Mouse (Mus musculus): ENCODE measurements around the gene Pla2g16. TPM values are rescaled to one million over a fixed set of nuclear protein-coding genes. Genes with fewer than 3 reads are reported as not detected.

Pla2g16 gene
- polyA plus RNA-seq, 1 experiment from 2014 or later: 4.5 TPM

DNA sequence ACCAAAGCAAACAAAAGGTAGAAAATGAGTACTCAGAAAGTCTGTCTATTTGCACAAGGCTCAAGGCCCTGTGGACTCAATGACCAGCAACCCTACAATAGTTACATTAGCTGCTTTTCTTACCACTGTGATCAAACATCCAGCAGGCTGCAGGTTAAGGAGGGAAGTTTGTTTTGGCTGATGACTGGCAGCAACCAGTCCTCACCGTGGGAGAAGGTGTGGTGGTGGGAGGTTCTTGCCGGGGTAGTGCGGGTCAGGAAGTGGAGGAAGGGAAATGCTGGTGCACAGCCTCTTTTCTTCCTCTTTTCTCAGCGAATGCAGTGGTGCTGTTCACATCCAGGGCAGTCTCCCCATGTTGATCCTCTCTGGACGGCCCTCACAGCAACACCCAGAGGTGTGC is 23.8 kb downstream of the Pla2g16 start:
- no peak overlapping the region for H3K4me3 ChIP-seq (replicated peaks; ENCODE audit: low read length)
- no peaks in the 10 kb centered on the region for H3K27me3 ChIP-seq (replicated peaks; ENCODE audit: control insufficient read depth, insufficient read depth, low read length)
- ATAC-seq: no peak
- no peaks in the 10 kb centered on the region for H3K36me3 ChIP-seq (ENCODE audit: control insufficient read depth, insufficient read depth)
- 80% methylated on average over 5 of the region's 5 CpGs for WGBS
- H3K27ac ChIP-seq (ENCODE audit: low read length): no peak overlapping the region
- no peak overlapping the region for H3K9ac ChIP-seq (replicated peaks; ENCODE audit: low read depth, low read length)
- H3K4me2 ChIP-seq (ENCODE audit: low read length): no peak overlapping the region
- no peaks in the 10 kb centered on the region for H3K9me3 ChIP-seq (ENCODE audit: control insufficient read depth, low read length)
- H3K4me1 ChIP-seq (replicated peaks; ENCODE audit: control insufficient read depth, insufficient read depth, low read length): no peaks in the 10 kb centered on the region

DNA sequence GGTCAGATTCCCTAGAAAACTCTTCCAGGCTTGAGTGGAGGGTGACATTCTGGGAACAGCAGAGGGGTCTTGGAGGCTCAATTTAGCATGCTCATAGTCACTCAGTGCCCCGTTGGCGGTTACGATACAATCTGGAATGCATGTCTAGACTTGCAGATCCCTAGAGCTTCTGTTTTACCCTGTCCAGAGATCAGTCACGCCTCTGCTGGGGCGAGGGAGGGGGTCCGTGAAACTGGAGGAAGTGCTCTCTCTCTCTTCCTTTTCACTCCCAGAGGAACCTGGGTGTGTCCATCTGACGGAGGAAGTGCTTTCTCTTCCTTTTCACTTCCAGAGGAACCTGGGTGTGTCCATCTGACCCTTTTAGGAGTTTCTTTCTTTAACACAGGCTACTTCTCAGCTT is 25.8 kb downstream of the Pla2g16 start:
- WGBS: 78% methylated on average over 7 of the region's 7 CpGs

DNA sequence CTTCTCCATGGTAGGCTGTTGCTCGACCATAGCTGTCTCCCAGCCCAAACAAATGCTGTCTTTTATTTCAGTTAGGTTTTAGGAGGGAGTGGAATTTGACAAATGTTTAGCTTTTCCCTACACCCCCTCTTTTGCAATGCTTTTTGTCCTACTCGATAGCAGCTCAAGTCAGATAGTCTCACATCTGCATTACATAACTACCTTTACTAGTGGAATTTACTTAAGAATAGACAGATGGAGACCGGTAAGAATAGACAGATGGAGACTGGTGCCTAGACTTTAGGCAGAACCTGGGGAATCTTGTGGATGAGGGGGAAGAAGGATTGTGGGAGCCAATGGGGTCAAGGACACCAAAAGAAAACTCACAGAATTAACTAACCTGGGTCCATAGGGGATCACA is 26.3 kb downstream of the Pla2g16 start:
- Histone ChIP-seq H3K4me2 (ENCODE audit: low read length) (no peak overlapping the region), H3K27me3 (replicated peaks; ENCODE audit: control insufficient read depth, insufficient read depth, low read length) (no peaks in the 10 kb centered on the region), H3K4me3 (replicated peaks; ENCODE audit: low read length) (no peak overlapping the region), H3K27ac (ENCODE audit: low read length) (no peak overlapping the region), H3K36me3 (ENCODE audit: control insufficient read depth, insufficient read depth) (no peaks in the 10 kb centered on the region), H3K4me1 (replicated peaks; ENCODE audit: control insufficient read depth, insufficient read depth, low read length) (no peaks in the 10 kb centered on the region), H3K9me3 (ENCODE audit: control insufficient read depth, low read length) (no peaks in the 10 kb centered on the region), H3K9ac (replicated peaks; ENCODE audit: low read depth, low read length) (no peak overlapping the region)
- ATAC-seq: no peak
- 72% methylated on average over 3 of the region's 3 CpGs for WGBS

More for the DNA sequence above, 25.8 kb downstream of the Pla2g16 start:
- no peak overlapping the region for H3K27ac ChIP-seq (ENCODE audit: low read length)
- H3K4me1 ChIP-seq (replicated peaks; ENCODE audit: control insufficient read depth, insufficient read depth, low read length): no peaks in the 10 kb centered on the region
- no peak overlapping the region for H3K9ac ChIP-seq (replicated peaks; ENCODE audit: low read depth, low read length)
- H3K27me3 ChIP-seq (replicated peaks; ENCODE audit: control insufficient read depth, insufficient read depth, low read length): no peaks in the 10 kb centered on the region
- H3K4me3 ChIP-seq (replicated peaks; ENCODE audit: low read length): no peak overlapping the region
- no peaks in the 10 kb centered on the region for H3K36me3 ChIP-seq (ENCODE audit: control insufficient read depth, insufficient read depth)
- ATAC-seq: no peak
- no peak overlapping the region for H3K4me2 ChIP-seq (ENCODE audit: low read length)
- H3K9me3 ChIP-seq (ENCODE audit: control insufficient read depth, low read length): no peaks in the 10 kb centered on the region

DNA sequence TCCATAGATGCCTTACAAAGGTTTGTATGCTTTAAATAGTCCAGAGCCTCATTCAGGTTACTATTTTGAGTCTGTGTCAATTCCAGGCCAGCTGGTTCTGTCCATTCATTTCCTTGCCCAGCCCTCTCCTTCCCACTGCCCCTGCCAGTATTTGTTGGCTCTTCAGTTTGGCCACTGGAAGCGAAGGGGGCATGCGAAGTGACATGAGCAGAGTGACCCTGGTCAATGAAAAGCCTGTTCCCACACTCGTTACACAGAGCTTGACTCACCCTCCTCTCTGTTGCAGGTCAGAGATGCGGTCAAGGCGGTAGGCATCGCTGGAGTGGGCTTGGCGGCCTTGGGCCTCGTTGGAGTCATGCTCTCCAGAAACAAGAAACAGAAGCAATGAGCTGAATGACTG is 28.0 kb downstream of the Pla2g16 start:
- Histone ChIP-seq H3K4me3 (replicated peaks; ENCODE audit: low read length) (no peak overlapping the region), H3K9ac (replicated peaks; ENCODE audit: low read depth, low read length) (no peak overlapping the region), H3K36me3 (ENCODE audit: control insufficient read depth, insufficient read depth) (no peaks in the 10 kb centered on the region), H3K27me3 (replicated peaks; ENCODE audit: control insufficient read depth, insufficient read depth, low read length) (no peaks in the 10 kb centered on the region), H3K27ac (ENCODE audit: low read length) (no peak overlapping the region), H3K4me1 (replicated peaks; ENCODE audit: control insufficient read depth, insufficient read depth, low read length) (no peaks in the 10 kb centered on the region), H3K4me2 (ENCODE audit: low read length) (no peak overlapping the region), H3K9me3 (ENCODE audit: control insufficient read depth, low read length) (no peaks in the 10 kb centered on the region)
- WGBS: 81% methylated on average over 8 of the region's 8 CpGs
- ATAC-seq: no peak

DNA sequence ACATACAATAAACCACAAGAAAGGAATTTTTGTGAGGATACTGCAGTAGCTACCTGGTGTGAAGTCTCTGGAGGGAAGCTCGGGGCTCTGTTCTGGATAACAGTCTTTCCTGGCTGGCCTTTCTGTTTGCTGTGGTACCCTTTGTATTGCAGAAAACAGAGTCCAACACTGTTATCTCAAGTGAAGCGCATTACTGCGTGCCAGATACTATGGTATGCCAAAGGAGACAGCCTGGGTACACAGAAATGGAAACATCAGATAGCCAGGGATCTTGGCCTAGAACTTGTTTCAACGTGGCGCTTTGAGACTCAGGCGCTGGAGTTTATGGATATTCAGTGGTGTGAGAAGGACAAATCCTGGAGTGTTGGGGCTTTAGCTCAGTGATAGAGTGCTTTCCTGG is 28.5 kb downstream of the Pla2g16 start:
- Histone ChIP-seq H3K9ac (replicated peaks; ENCODE audit: low read depth, low read length) (no peak overlapping the region), H3K4me2 (ENCODE audit: low read length) (no peak overlapping the region), H3K27me3 (replicated peaks; ENCODE audit: control insufficient read depth, insufficient read depth, low read length) (no peaks in the 10 kb centered on the region), H3K36me3 (ENCODE audit: control insufficient read depth, insufficient read depth) (no peaks in the 10 kb centered on the region), H3K27ac (ENCODE audit: low read length) (no peak overlapping the region), H3K4me3 (replicated peaks; ENCODE audit: low read length) (no peak overlapping the region), H3K9me3 (ENCODE audit: control insufficient read depth, low read length) (no peaks in the 10 kb centered on the region), H3K4me1 (replicated peaks; ENCODE audit: control insufficient read depth, insufficient read depth, low read length) (no peaks in the 10 kb centered on the region)
- no peak for ATAC-seq
- 93% methylated on average over 6 of the region's 6 CpGs for WGBS

DNA sequence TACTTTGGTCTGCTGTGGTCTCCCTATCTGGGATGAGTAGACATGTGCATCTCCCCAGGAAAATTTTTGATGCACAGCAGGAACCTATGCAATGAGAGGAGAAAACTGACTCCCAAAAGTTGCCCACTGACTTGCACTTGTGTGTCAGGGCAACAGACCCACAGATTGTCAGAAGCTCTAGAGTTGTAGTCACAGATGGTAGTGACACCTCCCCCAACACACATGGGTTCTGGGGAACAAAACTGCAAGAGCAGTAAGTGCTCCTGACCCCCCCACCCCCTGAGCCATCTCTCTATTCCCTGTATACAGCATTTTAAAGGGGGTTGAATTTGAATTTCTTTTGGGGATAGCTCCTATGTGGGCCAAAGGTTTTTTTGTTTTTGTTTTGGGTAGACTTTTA is 33.5 kb downstream of the Pla2g16 start:
- H3K4me2 ChIP-seq (ENCODE audit: low read length): no peak overlapping the region
- H3K27ac ChIP-seq (ENCODE audit: low read length): no peak overlapping the region
- no peak for ATAC-seq
- H3K9me3 ChIP-seq (ENCODE audit: control insufficient read depth, low read length): no peaks in the 10 kb centered on the region
- no peaks in the 10 kb centered on the region for H3K36me3 ChIP-seq (ENCODE audit: control insufficient read depth, insufficient read depth)
- no peaks in the 10 kb centered on the region for H3K27me3 ChIP-seq (replicated peaks; ENCODE audit: control insufficient read depth, insufficient read depth, low read length)
- no peak overlapping the region for H3K4me3 ChIP-seq (replicated peaks; ENCODE audit: low read length)
- H3K4me1 ChIP-seq (replicated peaks; ENCODE audit: control insufficient read depth, insufficient read depth, low read length): no peaks in the 10 kb centered on the region
- no peak overlapping the region for H3K9ac ChIP-seq (replicated peaks; ENCODE audit: low read depth, low read length)

DNA sequence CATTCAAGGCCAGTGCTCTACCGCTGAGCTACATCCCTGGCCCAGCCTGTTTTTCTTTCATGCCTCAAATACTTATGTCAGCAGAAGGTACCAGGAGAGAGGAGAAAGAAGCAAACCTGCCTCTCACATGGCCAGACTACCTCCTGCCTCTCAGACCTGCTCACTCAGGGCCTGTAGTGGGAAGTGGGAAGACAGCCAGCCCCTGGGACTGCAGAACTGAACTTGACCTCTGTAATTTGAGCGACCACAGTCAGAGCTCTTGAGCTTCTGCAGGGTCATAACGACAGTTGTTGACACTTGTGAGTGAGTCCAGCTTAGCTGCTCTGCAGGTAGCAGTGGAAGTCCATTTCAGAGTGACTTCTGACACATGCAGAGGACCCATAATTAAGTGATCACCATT is 34.8 kb downstream of the Pla2g16 start:
- Histone ChIP-seq H3K4me1 (replicated peaks; ENCODE audit: control insufficient read depth, insufficient read depth, low read length) (no peaks in the 10 kb centered on the region), H3K36me3 (ENCODE audit: control insufficient read depth, insufficient read depth) (no peaks in the 10 kb centered on the region), H3K4me3 (replicated peaks; ENCODE audit: low read length) (no peak overlapping the region), H3K4me2 (ENCODE audit: low read length) (no peak overlapping the region), H3K27me3 (replicated peaks; ENCODE audit: control insufficient read depth, insufficient read depth, low read length) (no peaks in the 10 kb centered on the region), H3K9me3 (ENCODE audit: control insufficient read depth, low read length) (no peaks in the 10 kb centered on the region), H3K9ac (replicated peaks; ENCODE audit: low read depth, low read length) (no peak overlapping the region), H3K27ac (ENCODE audit: low read length) (no peak overlapping the region)
- ATAC-seq: no peak
- 70% methylated on average over 3 of the region's 3 CpGs for WGBS

DNA sequence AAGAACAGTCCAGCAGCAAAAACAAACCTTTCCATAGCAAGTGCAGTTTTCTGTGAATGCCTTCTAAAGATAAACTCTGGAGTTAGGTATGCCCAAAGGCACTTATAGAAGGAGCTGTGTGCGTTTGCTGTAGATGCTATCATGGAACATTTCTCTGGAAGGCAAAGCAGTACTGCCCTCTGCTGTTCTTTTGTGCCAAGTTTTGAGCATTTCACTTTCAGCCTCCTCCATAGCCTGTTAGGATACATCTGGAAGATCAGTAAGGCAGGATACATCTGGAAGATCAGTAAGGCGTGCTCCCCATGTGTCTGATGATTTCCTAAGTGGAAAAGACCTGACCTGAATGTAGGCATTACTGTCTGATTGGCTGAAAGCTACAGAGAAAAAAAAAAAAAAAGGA is 38.3 kb downstream of the Pla2g16 start:
- no peak for ATAC-seq
- no peaks in the 10 kb centered on the region for H3K36me3 ChIP-seq (ENCODE audit: control insufficient read depth, insufficient read depth)
- H3K27ac ChIP-seq (ENCODE audit: low read length): no peak overlapping the region
- WGBS: 28% methylated on average over 2 of the region's 2 CpGs
- no peaks in the 10 kb centered on the region for H3K27me3 ChIP-seq (replicated peaks; ENCODE audit: control insufficient read depth, insufficient read depth, low read length)
- no peaks in the 10 kb centered on the region for H3K9me3 ChIP-seq (ENCODE audit: control insufficient read depth, low read length)
- H3K4me2 ChIP-seq (ENCODE audit: low read length): no peak overlapping the region
- H3K4me3 ChIP-seq (replicated peaks; ENCODE audit: low read length): no peak overlapping the region
- H3K4me1 ChIP-seq (replicated peaks; ENCODE audit: control insufficient read depth, insufficient read depth, low read length): no peaks in the 10 kb centered on the region
- H3K9ac ChIP-seq (replicated peaks; ENCODE audit: low read depth, low read length): no peak overlapping the region

DNA sequence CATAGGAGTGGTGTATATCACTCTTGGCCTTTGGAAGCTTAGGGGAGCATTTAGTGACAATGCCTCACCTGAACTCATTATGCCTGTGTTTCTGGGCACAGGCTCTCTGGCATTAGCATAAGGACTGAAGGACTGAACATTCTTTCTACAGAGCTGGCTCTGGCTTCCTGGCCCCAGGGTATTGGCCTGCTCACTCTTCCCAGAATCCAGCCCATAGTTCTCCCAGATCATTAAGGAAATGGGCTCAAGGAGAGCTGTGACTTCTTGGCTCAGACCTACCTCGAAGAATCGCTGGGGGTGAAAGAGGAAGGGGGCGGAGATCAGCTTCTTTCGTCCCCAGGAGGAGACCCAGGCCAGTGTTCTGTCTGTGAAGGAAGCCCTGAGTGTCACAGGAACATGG is 41.2 kb downstream of the Pla2g16 start:
- H3K27ac ChIP-seq (ENCODE audit: low read length): no peak overlapping the region
- 65% methylated on average over 4 of the region's 4 CpGs for WGBS
- ATAC-seq: no peak

DNA sequence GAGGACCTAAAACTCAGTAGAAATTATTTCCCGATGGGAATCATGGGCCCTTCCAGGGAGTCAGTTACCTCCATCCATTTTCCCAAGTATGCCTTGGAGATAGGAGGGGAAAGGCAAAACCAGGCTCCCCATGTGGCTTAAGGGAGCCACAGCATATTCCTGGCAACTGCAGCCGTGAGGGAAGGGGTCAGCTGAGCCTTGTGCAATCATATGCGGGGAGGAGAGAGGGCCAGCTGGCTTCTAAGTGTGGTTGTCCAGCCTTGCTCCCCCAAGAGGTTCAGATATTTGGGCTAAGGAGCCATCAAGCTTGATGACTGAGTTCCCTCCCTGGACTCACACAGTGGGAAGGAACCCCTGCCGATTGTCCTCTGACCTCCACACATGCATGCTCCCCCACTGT is 44.3 kb downstream of the Pla2g16 start:
- ATAC-seq: no peak

More for the DNA sequence above, 41.2 kb downstream of the Pla2g16 start:
- Histone ChIP-seq H3K4me3 (replicated peaks; ENCODE audit: low read length) (no peak overlapping the region), H3K9me3 (ENCODE audit: control insufficient read depth, low read length) (no peaks in the 10 kb centered on the region), H3K4me2 (ENCODE audit: low read length) (no peak overlapping the region), H3K36me3 (ENCODE audit: control insufficient read depth, insufficient read depth) (no peaks in the 10 kb centered on the region), H3K27me3 (replicated peaks; ENCODE audit: control insufficient read depth, insufficient read depth, low read length) (no peaks in the 10 kb centered on the region), H3K9ac (replicated peaks; ENCODE audit: low read depth, low read length) (no peak overlapping the region), H3K4me1 (replicated peaks; ENCODE audit: control insufficient read depth, insufficient read depth, low read length) (peaks cover 4% of the 10 kb centered on the region)

More for the DNA sequence above, 44.3 kb downstream of the Pla2g16 start:
- Histone ChIP-seq H3K27me3 (replicated peaks; ENCODE audit: control insufficient read depth, insufficient read depth, low read length) (no peaks in the 10 kb centered on the region), H3K4me3 (replicated peaks; ENCODE audit: low read length) (no peak overlapping the region), H3K27ac (ENCODE audit: low read length) (no peak overlapping the region), H3K4me1 (replicated peaks; ENCODE audit: control insufficient read depth, insufficient read depth, low read length) (peaks cover 12% of the 10 kb centered on the region), H3K9ac (replicated peaks; ENCODE audit: low read depth, low read length) (no peak overlapping the region), H3K36me3 (ENCODE audit: control insufficient read depth, insufficient read depth) (no peaks in the 10 kb centered on the region), H3K4me2 (ENCODE audit: low read length) (no peak overlapping the region), H3K9me3 (ENCODE audit: control insufficient read depth, low read length) (no peaks in the 10 kb centered on the region)
- 85% methylated on average over 4 of the region's 4 CpGs for WGBS
